Mouse (Mus musculus) lung, embryonic 15.5 days (tissue): ENCODE measurements around the gene Carm1. TPM values are rescaled to one million over a fixed set of nuclear protein-coding genes. Genes with fewer than 3 reads are reported as not detected.

Experiments
- ATAC-seq: fragments of 200-750 bp; cut with Nextera tagmentation; 2 replicates; pipeline ENCODE4 v1.8.0; 2017; ENCODE audit warnings: moderate number of reproducible peaks, borderline replicate concordance; ENCODE audit not compliant: low FRiP score, low TSS enrichment; ENCODE audit errors: extremely low read depth
- H3K27ac ChIP-seq: fragments of 300-500 bp; sonication (generic); 2 replicates; pipeline ENCODE4 v1.5.1; 2015; ENCODE audit warnings: moderate library complexity, mild to moderate bottlenecking, inconsistent platforms
- H3K27me3 ChIP-seq: fragments of 300-500 bp; sonication (generic); 2 replicates; pipeline ENCODE4 v1.6.1; 2015; ENCODE audit warnings: inconsistent platforms
- H3K36me3 ChIP-seq: fragments of 300-500 bp; sonication (generic); 2 replicates; pipeline ENCODE4 v1.6.1; 2015; ENCODE audit warnings: inconsistent platforms
- H3K4me1 ChIP-seq: fragments of 300-500 bp; sonication (generic); 2 replicates; pipeline ENCODE4 v1.6.1; 2015; ENCODE audit warnings: inconsistent platforms
- H3K4me2 ChIP-seq: fragments of 300-500 bp; sonication (generic); 2 replicates; pipeline ENCODE4 v1.6.1; 2015; ENCODE audit warnings: inconsistent platforms, mild to moderate bottlenecking, moderate library complexity
- H3K4me3 ChIP-seq: fragments of 300-500 bp; sonication (generic); 2 replicates; pipeline ENCODE4 v1.5.1; 2015; ENCODE audit warnings: mild to moderate bottlenecking, inconsistent platforms
- H3K9ac ChIP-seq: fragments of 300-500 bp; sonication (generic); 2 replicates; pipeline ENCODE4 v1.6.1; 2015; ENCODE audit warnings: inconsistent platforms
- H3K9me3 ChIP-seq: fragments of 300-500 bp; sonication (generic); 2 replicates; pipeline ENCODE4 v1.6.1; 2016; ENCODE audit warnings: inconsistent platforms
- WGBS: fragments of 180-500 bp; shearing (Covaris S2); methylation state at CpG from one replicate; pipeline ENCODE4 v1.1.7; 2015; 5-methylcytosine and 5-hydroxymethylcytosine counted together
- polyA plus RNA-seq: library from polyadenylated mRNA; unstranded; fragments of >200 nt; fragmentation: Nextera tagmentation; extraction: Ambion mirVana; gene quantifications from 2 replicates; pipeline ENCODE4 v1.2.1, GENCODE M21; 2015

Gene Carm1
- 43.7 and 47.3 TPM in 2 replicates for polyA plus RNA-seq

GRCm38 (mm10) chr9:21546789-21547074 lies at the start of gene Carm1:
Carm1 (plus strand) TSS chr9:21546894.
- Histone ChIP-seq H3K27me3 (no peaks in the 10 kb centered on the region), H3K36me3 (peaks cover 9% of the 10 kb centered on the region; the same call in 1 of the 2 replicates), H3K27ac (peak within 1 kb of the TSS; percentile 97), H3K9ac (peak within 1 kb of the TSS; percentile 99), H3K9me3 (no peaks in the 10 kb centered on the region), H3K4me3 (peak within 1 kb of the TSS; percentile 89), H3K4me1 (peaks cover 27% of the 10 kb centered on the region), H3K4me2 (peak within 1 kb of the TSS; percentile 77)
- WGBS: 1% methylated on average over 41 of the region's 52 CpGs
- ATAC-seq: no peak; the same call in 1 of the 2 replicates

- Histone ChIP-seq H3K4me2 (no peak overlapping the region), H3K9me3 (no peaks in the 10 kb centered on the region), H3K4me1 (no peaks in the 10 kb centered on the region), H3K9ac (no peak overlapping the region), H3K27me3 (no peaks in the 10 kb centered on the region), H3K4me3 (no peak overlapping the region), H3K27ac (peak overlapping the region; percentile 50; the same call in 1 of the 2 replicates), H3K36me3 (peaks cover 14% of the 10 kb centered on the region; the same call in 1 of the 2 replicates)
- 86% methylated on average over 16 of the region's 16 CpGs for WGBS
- ATAC-seq: no peak
These were observed 49.6 kb upstream of the Carm1 start for GRCm38 (mm10) chr9:21497050-21497542.

- H3K4me1 ChIP-seq: no peaks in the 10 kb centered on the region
- H3K4me2 ChIP-seq: no peak overlapping the region
- peaks cover 15% of the 10 kb centered on the region; the same call in 1 of the 2 replicates for H3K36me3 ChIP-seq
- H3K4me3 ChIP-seq: no peak overlapping the region
- 91% methylated on average over 2 of the region's 2 CpGs for WGBS
- H3K9me3 ChIP-seq: no peaks in the 10 kb centered on the region
- no peak for ATAC-seq
- no peak overlapping the region for H3K9ac ChIP-seq
- no peaks in the 10 kb centered on the region for H3K27me3 ChIP-seq
- H3K27ac ChIP-seq: 0 out of 2 replicates have a peak overlapping the region, but pooled peaks have one; percentile 50
These were observed 49.0 kb upstream of the Carm1 start for GRCm38 (mm10) chr9:21497664-21498063.

DNA sequence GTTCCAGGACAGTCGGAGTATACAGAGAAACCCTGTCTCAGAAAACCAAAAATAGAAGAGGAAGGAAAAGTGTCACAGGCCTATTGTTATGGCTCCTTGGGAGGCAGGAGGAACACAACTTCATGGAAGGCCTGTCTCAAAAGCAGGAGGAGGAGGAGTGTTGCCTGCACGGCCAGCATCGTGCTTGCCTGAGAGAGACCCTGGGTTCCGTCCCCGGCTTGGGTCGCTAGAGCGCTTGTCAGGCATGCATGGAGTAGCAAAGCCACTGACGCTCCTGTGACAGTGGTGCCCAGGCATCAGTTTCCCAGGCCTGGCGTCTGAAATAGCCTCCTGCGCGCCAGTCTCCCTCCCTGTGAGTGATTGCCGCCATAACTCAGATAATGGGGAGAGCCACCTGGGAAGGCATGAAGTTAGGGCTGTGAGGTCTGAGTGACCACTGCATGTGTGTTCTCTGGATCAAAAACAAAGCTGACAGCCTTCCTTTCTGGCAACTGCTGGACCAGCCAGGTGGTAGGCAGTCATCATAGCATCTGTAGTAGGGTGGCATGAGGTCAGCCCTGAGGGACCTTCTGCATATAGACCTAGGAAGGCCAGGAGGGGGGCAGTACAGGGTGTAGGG lies 48.3 kb upstream of the Carm1 start:
- H3K9ac ChIP-seq: no peak overlapping the region
- no peak overlapping the region for H3K27ac ChIP-seq
- WGBS: 88% methylated on average over 12 of the region's 12 CpGs
- H3K4me3 ChIP-seq: no peak overlapping the region
- no peaks in the 10 kb centered on the region for H3K27me3 ChIP-seq
- no peaks in the 10 kb centered on the region for H3K4me1 ChIP-seq
- no peaks in the 10 kb centered on the region for H3K9me3 ChIP-seq
- no peak for ATAC-seq
- H3K36me3 ChIP-seq: peaks cover 18% of the 10 kb centered on the region; the same call in 1 of the 2 replicates
- H3K4me2 ChIP-seq: no peak overlapping the region

- peaks cover 47% of the 10 kb centered on the region for H3K36me3 ChIP-seq
- no peaks in the 10 kb centered on the region for H3K4me1 ChIP-seq
- no peak overlapping the region for H3K4me3 ChIP-seq
- WGBS: 92% methylated on average over 8 of the region's 8 CpGs
- H3K9ac ChIP-seq: no peak overlapping the region
- H3K9me3 ChIP-seq: no peaks in the 10 kb centered on the region
- no peak overlapping the region for H3K4me2 ChIP-seq
- H3K27ac ChIP-seq: no peak overlapping the region
- no peak for ATAC-seq
- H3K27me3 ChIP-seq: no peaks in the 10 kb centered on the region
These were observed 43.3 kb upstream of the Carm1 start for GRCm38 (mm10) chr9:21503352-21503751.

DNA sequence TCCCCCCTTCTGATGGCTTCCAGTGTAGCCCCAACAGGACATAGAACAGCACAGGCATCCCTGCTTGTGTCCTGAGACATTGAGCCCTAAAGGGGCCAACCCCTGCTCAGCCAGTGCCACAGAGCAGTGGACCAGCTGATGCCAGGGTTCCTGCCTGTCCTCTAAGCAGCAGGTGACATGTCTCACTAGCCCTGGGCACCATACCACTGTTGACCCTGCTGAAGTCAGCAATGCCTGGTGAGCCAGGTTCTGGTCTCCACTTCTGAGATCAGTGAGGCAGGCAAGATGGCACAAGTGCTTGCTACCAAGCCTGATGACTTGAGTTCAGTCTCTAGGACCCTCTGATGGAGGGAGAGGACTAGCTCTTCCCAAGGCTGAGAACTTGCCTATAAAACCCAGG lies 40.9 kb upstream of the Carm1 start:
- Histone ChIP-seq H3K27ac (no peak overlapping the region), H3K4me3 (no peak overlapping the region), H3K4me1 (peaks cover 14% of the 10 kb centered on the region), H3K9ac (no peak overlapping the region), H3K4me2 (no peak overlapping the region), H3K9me3 (no peaks in the 10 kb centered on the region), H3K27me3 (no peaks in the 10 kb centered on the region), H3K36me3 (peaks cover 44% of the 10 kb centered on the region)
- ATAC-seq: no peak

DNA sequence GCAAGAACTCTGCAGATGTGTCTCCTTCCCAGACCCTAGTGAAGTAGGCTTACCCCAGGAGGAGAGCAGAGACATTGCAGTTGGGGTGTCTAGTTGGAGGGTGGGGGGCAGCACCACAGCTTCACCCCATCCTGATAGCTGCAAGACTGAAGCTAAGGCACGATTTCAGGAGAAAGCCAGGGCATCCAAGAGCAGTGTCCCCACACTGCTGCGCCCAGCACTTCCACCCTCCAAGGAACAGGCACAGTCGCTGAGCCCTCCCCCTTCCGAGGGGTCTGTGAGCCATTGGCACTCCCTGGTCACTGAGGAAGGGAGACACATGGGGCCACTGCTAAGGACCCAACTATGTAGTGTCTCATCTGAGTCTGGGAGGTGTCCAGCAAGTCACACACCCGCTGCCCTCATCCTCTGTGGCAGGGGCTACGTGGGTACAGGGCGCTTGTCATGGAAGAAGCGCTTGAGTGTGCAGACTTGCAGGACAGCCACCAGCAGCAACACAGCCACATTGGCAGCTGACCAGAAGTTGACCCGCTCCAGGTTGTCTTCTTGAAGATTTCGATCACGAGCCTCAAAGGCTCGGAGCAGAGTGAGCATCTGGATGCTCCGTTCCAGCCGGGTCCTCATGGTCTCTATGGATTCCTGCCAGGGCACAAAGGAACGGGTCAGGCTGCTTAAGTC lies 38.8 kb upstream of the Carm1 start:
- Histone ChIP-seq H3K4me1 (peaks cover 19% of the 10 kb centered on the region), H3K4me3 (no peak overlapping the region), H3K27me3 (no peaks in the 10 kb centered on the region), H3K9me3 (no peaks in the 10 kb centered on the region), H3K9ac (no peak overlapping the region), H3K36me3 (peaks cover 42% of the 10 kb centered on the region), H3K27ac (no peak overlapping the region), H3K4me2 (no peak overlapping the region)
- WGBS: 84% methylated on average over 15 of the region's 15 CpGs
- ATAC-seq: no peak

GRCm38 (mm10) chr9:21508871-21509404 lies 37.8 kb upstream of the Carm1 start:
- peaks cover 19% of the 10 kb centered on the region for H3K4me1 ChIP-seq
- ATAC-seq: no peak
- peaks cover 38% of the 10 kb centered on the region for H3K36me3 ChIP-seq
- H3K9me3 ChIP-seq: no peaks in the 10 kb centered on the region
- H3K9ac ChIP-seq: peak overlapping the region; percentile 81
- 68% methylated on average over 7 of the region's 7 CpGs for WGBS
- H3K4me3 ChIP-seq: peak overlapping the region; percentile 86
- H3K4me2 ChIP-seq: peak overlapping the region; percentile 67
- no peaks in the 10 kb centered on the region for H3K27me3 ChIP-seq
- no peak overlapping the region for H3K27ac ChIP-seq

GRCm38 (mm10) chr9:21509772-21510688 lies 36.7 kb upstream of the Carm1 start, which contains the start of gene Tmed1:
Tmed1 (minus strand) TSS chr9:21510252.
- peaks cover 37% of the 10 kb centered on the region for H3K36me3 ChIP-seq
- peak within 1 kb of the TSS; percentile 86 for H3K4me3 ChIP-seq
- H3K4me1 ChIP-seq: peaks cover 19% of the 10 kb centered on the region
- H3K9ac ChIP-seq: peak within 1 kb of the TSS; percentile 81
- under 1% methylated on average over 44 of the region's 44 CpGs for WGBS
- H3K27ac ChIP-seq: peak within 1 kb of the TSS; percentile 96
- no peaks in the 10 kb centered on the region for H3K9me3 ChIP-seq
- no peaks in the 10 kb centered on the region for H3K27me3 ChIP-seq
- ATAC-seq: peak; percentile 97
- H3K4me2 ChIP-seq: peak within 1 kb of the TSS; percentile 67

- Histone ChIP-seq H3K4me1 (peaks cover 19% of the 10 kb centered on the region), H3K9me3 (no peaks in the 10 kb centered on the region), H3K4me3 (peak overlapping the region; percentile 86), H3K9ac (peak overlapping the region; percentile 81), H3K36me3 (peaks cover 32% of the 10 kb centered on the region), H3K4me2 (peak overlapping the region; percentile 67), H3K27me3 (no peaks in the 10 kb centered on the region), H3K27ac (peak overlapping the region; percentile 96)
- peak; percentile 39 for ATAC-seq
- WGBS: 3% methylated on average over 7 of the region's 7 CpGs
These were observed 36.0 kb upstream of the Carm1 start for GRCm38 (mm10) chr9:21510689-21511015.

GRCm38 (mm10) chr9:21511052-21511451 lies 35.6 kb upstream of the Carm1 start:
- peak overlapping the region; percentile 81; the same call in 1 of the 2 replicates for H3K9ac ChIP-seq
- peak overlapping the region; percentile 86 for H3K4me3 ChIP-seq
- WGBS: 74% methylated on average over 9 of the region's 9 CpGs

More at GRCm38 (mm10) chr9:21511052-21511451, 35.6 kb upstream of the Carm1 start:
- H3K36me3 ChIP-seq: peaks cover 28% of the 10 kb centered on the region
- peaks cover 19% of the 10 kb centered on the region for H3K4me1 ChIP-seq
- no peaks in the 10 kb centered on the region for H3K27me3 ChIP-seq
- H3K4me2 ChIP-seq: peak overlapping the region; percentile 67
- no peak for ATAC-seq
- H3K9me3 ChIP-seq: no peaks in the 10 kb centered on the region
- peak overlapping the region; percentile 96; the same call in 1 of the 2 replicates for H3K27ac ChIP-seq
